Mouse (Mus musculus) heart, embryonic 14.5 days (tissue): ENCODE data around the gene Mfsd14a. TPM values are rescaled to one million over a fixed set of nuclear protein-coding genes. Genes with fewer than 3 reads are reported as not detected.
"Not testable (repeated sequence)": the region's sequence is repeated elsewhere in the genome, so short reads cannot be mapped to it uniquely, and the experiment has no call there.

Experiments
- ATAC-seq: fragments of 200-750 bp; cut with Nextera tagmentation; 2 replicates; pipeline ENCODE4 v1.8.0; 2017; ENCODE audit warnings: low read depth, moderate TSS enrichment; ENCODE audit not compliant: insufficient number of reproducible peaks, insufficient read depth, low FRiP score
- H3K27ac ChIP-seq, 2 experiments: fragments of 200-500 bp in 1 of 2; fragments of 300-500 bp in 1 of 2; sonication (generic) in 1 of 2; replicated peaks in 1 of 2; 2 replicates each; pipeline ENCODE4 v1.5.1; 2012 to 2014; ENCODE audit warnings: low read depth in 2 of 2, low read length in 2 of 2, control low read depth in 1 of 2, mild to moderate bottlenecking in 1 of 2, mixed read lengths in 1 of 2; ENCODE audit not compliant: control insufficient read depth in 1 of 2, insufficient read depth in 1 of 2
- H3K27me3 ChIP-seq: fragments of 300-500 bp; sonication (generic); 2 replicates; pipeline ENCODE4 v1.6.1; 2014; ENCODE audit warnings: mild to moderate bottlenecking, low read length, control low read depth; ENCODE audit not compliant: control insufficient read depth, insufficient read depth
- H3K36me3 ChIP-seq: fragments of 300-500 bp; sonication (generic); 2 replicates; pipeline ENCODE4 v1.6.1; 2014; ENCODE audit warnings: mild to moderate bottlenecking, control low read depth, low read length, mixed read lengths; ENCODE audit not compliant: control insufficient read depth, insufficient read depth
- H3K4me1 ChIP-seq, 2 experiments: fragments of 200-500 bp in 1 of 2; fragments of 300-500 bp in 1 of 2; sonication (generic) in 1 of 2; 2 replicates each; pipeline ENCODE4 v1.6.1; 2012 to 2014; ENCODE audit warnings: low read length in 2 of 2, control low read depth in 1 of 2, mixed read lengths in 1 of 2; ENCODE audit not compliant: control insufficient read depth in 2 of 2, insufficient read depth in 2 of 2
- H3K4me2 ChIP-seq: fragments of 300-500 bp; sonication (generic); 2 replicates; pipeline ENCODE4 v1.6.1; 2014; ENCODE audit warnings: mild to moderate bottlenecking, low read length
- H3K4me3 ChIP-seq, 2 experiments: fragments of 200-500 bp in 1 of 2; fragments of 300-500 bp in 1 of 2; sonication (generic) in 1 of 2; 2 replicates each; pipeline ENCODE4 v1.5.1; 2012 to 2014; ENCODE audit warnings: low read length in 2 of 2, mild to moderate bottlenecking in 2 of 2, control low read depth in 1 of 2, low read depth in 1 of 2, moderate library complexity in 1 of 2; ENCODE audit not compliant: control insufficient read depth in 1 of 2, insufficient read depth in 1 of 2
- H3K9ac ChIP-seq: fragments of 300-500 bp; sonication (generic); 2 replicates; pipeline ENCODE4 v1.6.1; 2014; ENCODE audit warnings: mild to moderate bottlenecking, low read length
- H3K9me3 ChIP-seq: fragments of 300-500 bp; sonication (generic); 2 replicates; pipeline ENCODE4 v1.6.1; 2016; ENCODE audit warnings: low read length, control low read depth; ENCODE audit not compliant: control insufficient read depth
- WGBS: fragments of 180-500 bp; shearing (Covaris S2); extraction: QIAGEN DNeasy Blood & Tissue Kit; methylation state at CpG from one replicate; pipeline ENCODE4 v1.1.7; 2014; 5-methylcytosine and 5-hydroxymethylcytosine counted together
- polyA plus RNA-seq: library from polyadenylated mRNA; unstranded; fragments of >200 nt; fragmentation: Nextera tagmentation; extraction: Ambion mirVana; gene quantifications from 2 replicates; pipeline ENCODE4 v1.2.1, GENCODE M21; 2014

The Mfsd14a gene
- polyA plus RNA-seq, 1 experiment from 2014 or later, result 62.2 TPM

DNA sequence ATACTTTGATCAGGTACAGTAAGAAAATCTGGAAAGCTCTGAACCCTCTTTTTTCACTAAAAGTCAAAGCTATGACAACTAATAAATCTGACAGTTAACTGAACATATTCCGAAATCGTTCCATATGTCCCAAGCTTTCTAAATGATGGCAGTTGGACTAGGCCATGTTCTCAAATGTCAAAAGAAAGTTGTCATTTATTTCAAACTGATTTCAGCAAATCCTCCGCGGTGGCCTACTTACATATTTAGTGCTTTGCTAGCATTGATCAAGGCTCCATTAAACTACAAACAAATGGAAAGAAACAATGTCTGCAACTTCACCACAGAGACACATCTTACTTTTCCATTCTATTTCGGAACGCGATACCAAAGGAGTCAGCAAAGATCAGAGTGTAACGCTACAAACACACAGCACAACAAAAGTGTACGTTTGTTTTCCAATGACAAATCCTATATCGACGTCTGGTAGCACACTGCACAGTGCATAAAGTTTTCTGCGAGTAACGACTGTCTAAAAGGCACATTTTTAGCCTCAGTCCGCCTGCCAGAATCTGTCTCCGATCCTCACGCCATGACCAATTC lies 1.1 kb downstream of the Mfsd14a start:
- Histone ChIP-seq H3K27ac (peak overlapping the region; percentile 92 to 94), H3K27me3 (no peaks in the 10 kb centered on the region), H3K4me2 (peak overlapping the region; percentile 83), H3K9me3 (no peaks in the 10 kb centered on the region), H3K4me1 (peaks cover 3 to 40% of the 10 kb centered on the region in 2 experiments), H3K4me3 (peak overlapping the region; percentile 97 to 98), H3K9ac (peak overlapping the region; percentile 98), H3K36me3 (no peaks in the 10 kb centered on the region)
- 5% methylated on average over 16 of the region's 16 CpGs for WGBS
- no peak for ATAC-seq

DNA sequence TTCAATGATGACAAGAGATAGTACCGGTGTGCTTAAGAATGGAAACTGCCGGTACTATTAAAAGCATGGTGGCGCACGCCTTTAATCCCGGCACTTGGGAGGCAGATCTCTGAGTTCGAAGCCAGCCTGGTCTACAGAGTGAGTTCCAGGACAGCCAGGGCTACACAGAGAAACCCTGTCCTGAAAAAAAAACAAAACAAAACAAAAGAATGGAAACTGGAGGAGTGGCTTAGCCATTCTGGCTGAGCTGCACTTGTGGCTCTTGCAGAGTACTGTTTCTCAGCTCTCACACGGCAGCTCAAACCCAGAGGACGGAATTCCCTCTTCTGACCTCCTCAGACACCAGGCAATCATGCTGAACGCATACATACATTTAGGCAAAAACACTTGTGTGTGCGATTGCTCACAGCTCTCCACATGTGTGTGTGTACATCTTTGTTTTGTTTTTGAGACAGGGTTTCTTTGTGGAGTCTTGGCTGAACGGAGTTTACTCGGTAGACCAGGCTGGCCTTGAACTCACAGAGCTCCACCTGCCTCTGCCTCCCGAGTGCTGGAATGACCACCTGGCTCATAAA lies 2.5 kb downstream of the Mfsd14a start:
- H3K4me3 ChIP-seq, result no peak overlapping the region
- no peaks in the 10 kb centered on the region for H3K27me3 ChIP-seq
- H3K9ac ChIP-seq, result no peak overlapping the region
- 67% methylated on average over 13 of the region's 13 CpGs for WGBS
- no peak overlapping the region for H3K27ac ChIP-seq
- peaks cover 3 to 44% of the 10 kb centered on the region in 2 experiments for H3K4me1 ChIP-seq
- ATAC-seq, result no peak
- no peaks in the 10 kb centered on the region for H3K9me3 ChIP-seq
- peak overlapping the region; percentile 83; the same call in 1 of the 2 replicates for H3K4me2 ChIP-seq
- no peaks in the 10 kb centered on the region for H3K36me3 ChIP-seq

DNA sequence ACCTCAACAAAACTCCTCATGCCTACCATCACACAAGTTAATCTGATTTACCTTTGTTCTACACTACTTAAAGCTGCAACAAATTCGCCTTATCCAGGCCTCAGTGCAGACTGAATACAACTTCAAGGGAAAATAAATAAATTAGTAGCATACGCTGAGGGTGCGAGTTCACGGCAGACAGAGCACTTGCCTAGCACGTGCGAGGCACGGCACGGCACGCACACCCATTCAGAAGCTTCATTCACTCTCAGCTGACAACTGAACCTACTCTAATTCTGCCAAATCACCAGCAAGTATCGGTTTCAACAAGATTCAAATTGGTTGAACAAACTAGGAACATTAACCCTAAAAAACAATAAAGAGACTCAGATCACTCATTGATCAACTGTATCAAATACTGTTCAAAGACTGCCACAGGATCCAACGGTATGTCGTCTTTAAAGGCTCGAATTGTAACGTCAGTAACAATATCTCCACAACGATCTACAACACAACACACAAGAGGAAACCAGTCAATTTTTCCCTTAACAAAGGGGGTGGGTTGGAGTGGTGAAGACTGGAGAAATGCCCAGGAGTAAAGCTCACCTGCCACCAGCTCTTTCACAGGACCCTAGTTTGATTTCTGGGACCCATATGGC lies 3.4 kb downstream of the Mfsd14a start:
- no peak overlapping the region for H3K9ac ChIP-seq
- H3K27ac ChIP-seq, result no peak overlapping the region
- H3K4me1 ChIP-seq, result peaks cover 3 to 44% of the 10 kb centered on the region in 2 experiments
- no peaks in the 10 kb centered on the region for H3K9me3 ChIP-seq
- no peak for ATAC-seq
- H3K36me3 ChIP-seq, result no peaks in the 10 kb centered on the region
- H3K27me3 ChIP-seq, result no peaks in the 10 kb centered on the region
- 84% methylated on average over 15 of the region's 15 CpGs for WGBS
- H3K4me3 ChIP-seq, result no peak overlapping the region
- H3K4me2 ChIP-seq, result no peak overlapping the region

DNA sequence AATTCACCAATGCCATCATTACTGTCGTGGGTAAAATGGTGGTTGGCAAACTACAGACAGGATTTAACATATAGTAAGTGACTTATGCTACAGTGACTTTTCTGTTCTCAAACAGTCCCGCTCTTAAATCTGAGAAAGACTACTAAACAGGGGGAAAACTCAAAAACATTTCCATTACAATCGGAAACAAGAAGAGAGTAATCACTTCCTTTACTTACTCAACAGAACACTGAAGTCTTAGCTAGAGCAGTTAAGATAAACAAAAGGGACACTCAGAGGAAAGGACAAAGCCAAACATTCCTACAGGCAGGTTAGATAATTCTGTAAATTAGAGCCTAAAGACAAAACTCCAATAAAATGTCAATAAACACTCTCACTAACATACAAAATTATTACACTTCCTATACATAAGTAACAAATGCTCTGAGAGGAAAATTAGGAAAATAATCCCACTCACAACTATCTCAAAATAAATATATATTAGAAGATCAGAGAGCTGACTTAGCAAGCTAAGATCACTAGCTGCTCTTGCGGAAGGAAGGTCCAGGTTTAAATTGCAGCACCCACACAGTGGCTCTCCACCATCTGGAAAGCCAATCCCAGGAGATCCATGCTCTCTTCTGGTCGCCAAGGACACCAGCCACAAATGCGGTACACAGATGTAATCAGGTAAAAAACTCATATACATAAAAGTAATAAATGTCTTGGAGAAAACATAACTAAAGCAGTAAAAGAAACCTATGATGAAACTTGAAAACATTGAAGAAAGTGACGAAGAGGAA lies 6.1 kb downstream of the Mfsd14a start:
- H3K27me3 ChIP-seq, result no peaks in the 10 kb centered on the region
- peaks cover 4 to 50% of the 10 kb centered on the region in 2 experiments for H3K4me1 ChIP-seq
- 76% methylated on average over 7 of the region's 7 CpGs for WGBS
- no peaks in the 10 kb centered on the region for H3K36me3 ChIP-seq
- no peak overlapping the region for H3K9ac ChIP-seq
- H3K4me3 ChIP-seq, result no peak overlapping the region
- no peaks in the 10 kb centered on the region for H3K9me3 ChIP-seq
- no peak for ATAC-seq
- H3K27ac ChIP-seq, result 0 out of 4 replicates have a peak overlapping the region, but pooled peaks of 1 of the 2 experiments have one; percentile 39
- no peak overlapping the region for H3K4me2 ChIP-seq

DNA sequence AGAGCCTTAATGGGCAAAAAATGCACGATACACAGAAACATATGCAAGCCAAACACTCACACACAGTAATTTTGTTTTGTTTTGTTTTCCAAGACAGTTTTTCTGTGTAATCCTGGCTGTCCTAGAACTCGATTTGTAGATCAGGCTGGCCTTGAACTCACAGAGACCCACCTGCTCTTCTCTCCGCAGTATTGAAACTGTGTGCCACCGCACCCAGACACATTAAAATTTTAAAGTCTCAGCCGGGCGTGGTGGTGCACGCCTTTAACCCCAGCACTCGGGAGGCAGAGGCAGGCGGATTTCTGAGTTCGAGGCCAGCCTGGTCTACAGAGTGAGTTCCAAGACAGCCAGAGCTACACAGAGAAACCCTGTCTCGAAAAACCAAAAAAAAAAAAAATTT lies 8.4 kb downstream of the Mfsd14a start:
- not testable (repeated sequence) for ATAC-seq, H3K9ac ChIP-seq, H3K27me3 ChIP-seq, H3K27ac ChIP-seq, H3K9me3 ChIP-seq, H3K4me2 ChIP-seq, H3K4me3 ChIP-seq
- WGBS, result 88% methylated on average over 11 of the region's 11 CpGs
- peaks cover 20% of the 10 kb centered on the region for H3K36me3 ChIP-seq
- peaks cover 2 to 32% of the 10 kb centered on the region in 2 experiments; a peak in 3 of 4 replicates for H3K4me1 ChIP-seq

DNA sequence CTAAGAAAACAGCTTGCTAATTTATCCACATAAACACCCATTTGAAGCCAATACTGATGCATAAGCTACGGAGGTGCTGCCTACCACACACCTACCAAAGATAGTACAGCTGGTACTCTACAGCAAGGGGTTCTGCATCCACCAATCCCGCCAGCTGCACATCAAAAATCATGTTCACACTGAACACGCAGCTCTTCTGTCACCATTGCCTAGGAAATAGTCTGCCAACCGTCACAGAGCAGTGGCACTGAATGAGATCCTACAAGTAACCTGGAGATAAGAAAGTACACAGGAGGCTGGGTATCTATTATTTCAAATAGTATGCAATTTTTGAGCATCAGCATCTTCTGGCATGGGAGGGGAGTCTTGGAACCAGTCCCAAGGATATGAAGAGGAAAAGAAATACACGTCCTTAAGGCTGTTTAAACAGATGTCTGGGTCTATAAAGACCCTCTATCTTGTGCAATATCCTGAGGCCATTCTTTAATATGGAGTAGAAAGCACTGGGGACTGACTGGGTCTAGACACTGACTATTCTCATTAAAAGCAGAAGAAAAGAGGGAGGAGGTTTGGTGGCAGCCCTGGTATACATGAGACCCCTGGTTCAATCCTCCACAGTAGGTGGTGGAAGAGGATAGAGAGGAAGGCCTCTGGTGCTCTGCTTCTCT lies 9.1 kb downstream of the Mfsd14a start:
- Histone ChIP-seq H3K4me3 (no peak overlapping the region), H3K9me3 (no peaks in the 10 kb centered on the region), H3K9ac (no peak overlapping the region), H3K4me2 (no peak overlapping the region), H3K36me3 (peaks cover 26% of the 10 kb centered on the region), H3K4me1 (peaks cover 2 to 28% of the 10 kb centered on the region in 2 experiments; a peak in 3 of 4 replicates), H3K27ac (no peak overlapping the region), H3K27me3 (no peaks in the 10 kb centered on the region)
- ATAC-seq, result no peak
- WGBS, result 42% methylated on average over 5 of the region's 5 CpGs

DNA sequence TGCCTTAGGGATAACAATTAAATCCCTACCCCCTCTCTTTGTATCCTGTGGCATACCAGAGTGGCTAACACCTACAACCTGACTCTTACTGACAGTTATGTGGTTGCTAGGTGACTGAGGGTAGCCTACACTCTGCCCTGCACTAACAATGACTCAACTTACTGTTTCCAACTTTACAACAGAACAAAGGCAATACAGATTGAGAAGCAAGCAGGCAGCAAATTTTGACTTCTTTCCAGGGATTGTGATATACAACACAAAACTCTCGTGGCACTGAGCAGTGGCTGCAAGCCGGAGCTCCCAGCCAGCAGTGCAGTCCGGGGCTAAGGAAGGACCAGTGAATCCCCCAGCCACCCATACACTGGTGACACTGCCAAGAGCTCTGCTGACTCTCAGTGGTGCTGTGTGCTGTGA lies 10.4 kb downstream of the Mfsd14a start:
- no peak overlapping the region for H3K27ac ChIP-seq
- H3K4me2 ChIP-seq, result no peak overlapping the region
- H3K9ac ChIP-seq, result no peak overlapping the region
- no peak overlapping the region for H3K4me3 ChIP-seq
- no peaks in the 10 kb centered on the region for H3K9me3 ChIP-seq
- H3K36me3 ChIP-seq, result peaks cover 38% of the 10 kb centered on the region
- H3K27me3 ChIP-seq, result no peaks in the 10 kb centered on the region
- peak; percentile 43; the same call in 1 of the 2 replicates for ATAC-seq
- 55% methylated on average over 3 of the region's 3 CpGs for WGBS
- H3K4me1 ChIP-seq, result peaks cover 2 to 21% of the 10 kb centered on the region in 2 experiments; a peak in 3 of 4 replicates
